Mouse (Mus musculus) liver, embryonic 14.5 days (tissue): ENCODE results near the gene Hmcn2. TPM values are rescaled to one million over a fixed set of nuclear protein-coding genes. Genes with fewer than 3 reads are reported as not detected.

ENCODE experiments used
- ATAC-seq: fragments of 200-750 bp; cut with Nextera tagmentation; 2 replicates; pipeline ENCODE4 v1.8.0; 2017; ENCODE audit warnings: moderate number of reproducible peaks, mild to moderate bottlenecking, moderate library complexity; ENCODE audit not compliant: insufficient read depth
- DNase-seq, 3 experiments: peaks; one replicate each; pipeline ENCODE4 v3.0.0-alpha.2; 2012 to 2013; ENCODE audit warnings: low read depth in 3 of 3, low spot score in 3 of 3
- H3K27ac ChIP-seq: fragments of 300-500 bp; sonication (generic); 2 replicates; pipeline ENCODE4 v1.5.1; 2014; ENCODE audit warnings: moderate library complexity, mild to moderate bottlenecking, control low read depth, inconsistent platforms
- H3K27me3 ChIP-seq: fragments of 300-500 bp; sonication (generic); 2 replicates; pipeline ENCODE4 v1.6.1; 2014; ENCODE audit warnings: mild to moderate bottlenecking, low read length, moderate library complexity; ENCODE audit not compliant: control insufficient read depth, insufficient read depth
- H3K36me3 ChIP-seq: fragments of 300-500 bp; sonication (generic); replicated peaks from 2 replicates; pipeline ENCODE4 v1.6.1; 2014; ENCODE audit warnings: low read depth; ENCODE audit not compliant: control insufficient read depth, insufficient read depth
- H3K4me1 ChIP-seq, 2 experiments: fragments of 200-500 bp in 1 of 2; fragments of 300-500 bp in 1 of 2; sonication (generic) in 1 of 2; replicated peaks; 2 replicates each; pipeline ENCODE4 v1.6.1; 2012 to 2014; ENCODE audit warnings: antibody characterized with exemption in 1 of 2, inconsistent platforms in 1 of 2, low read length in 1 of 2; ENCODE audit not compliant: control insufficient read depth in 2 of 2, insufficient read depth in 2 of 2
- H3K4me2 ChIP-seq: fragments of 300-500 bp; sonication (generic); 2 replicates; pipeline ENCODE4 v1.6.1; 2014; ENCODE audit warnings: low read depth, mild to moderate bottlenecking, control low read depth, moderate library complexity
- H3K4me3 ChIP-seq, 2 experiments: fragments of 200-500 bp in 1 of 2; fragments of 300-500 bp in 1 of 2; sonication (generic) in 1 of 2; 2 replicates each; pipeline ENCODE4 v1.5.1; 2012 to 2014; ENCODE audit warnings: low read depth in 2 of 2, low read length in 2 of 2, mild to moderate bottlenecking in 2 of 2, control low read depth in 1 of 2, inconsistent platforms in 1 of 2, moderate library complexity in 1 of 2; ENCODE audit not compliant: insufficient read depth in 1 of 2
- H3K9ac ChIP-seq: fragments of 300-500 bp; sonication (generic); replicated peaks from 2 replicates; pipeline ENCODE4 v1.6.1; 2014; ENCODE audit warnings: mild to moderate bottlenecking, control low read depth, moderate library complexity
- H3K9me3 ChIP-seq: fragments of 300-500 bp; sonication (generic); 2 replicates; pipeline ENCODE4 v1.6.1; 2016; ENCODE audit warnings: low read length, mixed read lengths; ENCODE audit not compliant: control insufficient read depth
- CTCF ChIP-seq: IDR thresholded peaks from 2 replicates; pipeline ENCODE4 v1.5.1; 2016; ENCODE audit warnings: antibody characterized with exemption, low read depth, control low read depth
- EP300 ChIP-seq: IDR thresholded peaks from 2 replicates; pipeline ENCODE4 v1.6.1; 2016; ENCODE audit warnings: antibody characterized with exemption, low read depth
- WGBS: fragments of 180-500 bp; shearing (Covaris S2); extraction: QIAGEN DNeasy Blood & Tissue Kit; methylation state at CpG from one replicate; pipeline ENCODE4 v1.1.7; 2014; ENCODE audit not compliant: insufficient replicate concordance; 5-methylcytosine and 5-hydroxymethylcytosine counted together
- polyA plus RNA-seq, 2 experiments: library from polyadenylated mRNA; depleted of rRNA in 1 of 2; stranded (reverse) in 1 of 2; unstranded in 1 of 2; fragments of >200 nt; fragmentation: Nextera tagmentation in 1 of 2; extraction: Ambion mirVana in 1 of 2; gene quantifications; 2 replicates each; pipeline versions ENCODE4 v1.2.1 to v1.2.3; 2012 to 2014

Hmcn2 gene
- polyA plus RNA-seq, 2 experiments = 0.10 to 0.27 TPM

DNA sequence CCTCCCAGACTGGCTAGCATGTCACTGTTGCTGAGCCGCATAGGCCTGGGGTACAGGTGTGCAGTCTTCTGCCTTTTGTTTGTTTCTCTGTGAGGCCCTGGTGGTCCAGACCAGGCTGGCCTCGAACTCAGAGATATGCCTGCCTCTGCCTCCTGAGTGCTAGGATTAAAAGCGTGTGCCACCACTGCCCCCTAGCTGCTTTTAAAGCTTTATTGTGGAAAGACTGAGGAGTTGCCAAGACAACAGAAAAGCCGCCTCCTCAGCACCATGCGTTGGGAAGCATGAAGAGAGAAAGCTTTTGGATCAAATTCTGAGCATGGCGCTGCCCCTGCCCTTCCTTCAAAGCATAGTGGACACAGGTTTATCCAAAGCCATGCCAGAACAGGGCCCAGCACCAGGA lies 194.6 kb downstream of the Hmcn2 start:
- no peaks in the 10 kb centered on the region for H3K36me3 ChIP-seq
- ATAC-seq (no peak), DNase-seq (no peak)
- no peaks in the 10 kb centered on the region for H3K27me3 ChIP-seq
- H3K4me1 ChIP-seq = no peaks in the 10 kb centered on the region
- H3K27ac ChIP-seq = no peak overlapping the region
- H3K4me2 ChIP-seq = no peak overlapping the region
- no peaks in the 10 kb centered on the region for H3K9me3 ChIP-seq
- H3K9ac ChIP-seq = no peak overlapping the region
- TF ChIP-seq EP300 (no peak), CTCF (peak; percentile 18; the same call in 1 of the 2 replicates)
- no peak overlapping the region for H3K4me3 ChIP-seq
- WGBS = 71% methylated on average over 6 of the region's 6 CpGs

Other genes with a start within 250 kb of the Hmcn2 start
- 4.8 and 6.4 TPM in 2 replicates for gene Fnbp1, start 172.4 kb upstream of the Hmcn2 start, polyA plus RNA-seq (2012; rRNA removed)
- 3.9 and 4.3 TPM in 2 replicates for gene Fnbp1, start 172.4 kb upstream of the Hmcn2 start, polyA plus RNA-seq (2014; fragmentation: Nextera tagmentation; extraction: Ambion mirVana)
- gene Gpr107, start 162.1 kb upstream of the Hmcn2 start, polyA plus RNA-seq (2012; rRNA removed) = 4.5 and 5.4 TPM in 2 replicates
- gene Gpr107, start 162.1 kb upstream of the Hmcn2 start, polyA plus RNA-seq (2014; fragmentation: Nextera tagmentation; extraction: Ambion mirVana) = 7.0 and 8.6 TPM in 2 replicates
- 0.37 and 0.42 TPM in 2 replicates for gene Ncs1, start 68.6 kb upstream of the Hmcn2 start, polyA plus RNA-seq (2012; rRNA removed)
- 0.97 and 1.4 TPM in 2 replicates for gene Ncs1, start 68.6 kb upstream of the Hmcn2 start, polyA plus RNA-seq (2014; fragmentation: Nextera tagmentation; extraction: Ambion mirVana)
- 53.3 and 64.7 TPM in 2 replicates for gene Ass1, start 155.8 kb downstream of the Hmcn2 start, polyA plus RNA-seq (2012; rRNA removed)
- gene Ass1, start 155.8 kb downstream of the Hmcn2 start, polyA plus RNA-seq (2014; fragmentation: Nextera tagmentation; extraction: Ambion mirVana) = 86.7 and 97.2 TPM in 2 replicates